Mouse (Mus musculus): ENCODE results near the gene A1cf.

A1cf gene

DNA sequence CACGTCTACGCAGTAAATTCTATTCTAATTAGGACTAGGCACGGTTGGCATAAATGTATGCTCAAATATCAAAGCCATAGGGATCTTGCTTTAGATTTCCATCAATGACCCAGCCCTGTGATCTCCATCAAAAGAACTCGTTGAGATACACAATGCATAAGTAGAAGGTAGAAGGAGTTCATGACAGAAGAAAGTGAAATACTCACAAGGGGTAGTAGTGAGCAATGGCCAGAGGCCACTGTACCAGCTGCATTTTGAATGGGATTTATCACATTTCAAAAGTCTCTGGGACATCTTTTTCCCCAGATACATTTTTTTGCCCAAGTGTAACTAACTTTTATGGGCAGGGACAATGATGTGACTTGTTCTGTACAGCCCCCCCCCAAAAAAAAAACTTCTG lies 85.7 kb downstream of the A1cf start:
- DNase-seq: no peak

DNA sequence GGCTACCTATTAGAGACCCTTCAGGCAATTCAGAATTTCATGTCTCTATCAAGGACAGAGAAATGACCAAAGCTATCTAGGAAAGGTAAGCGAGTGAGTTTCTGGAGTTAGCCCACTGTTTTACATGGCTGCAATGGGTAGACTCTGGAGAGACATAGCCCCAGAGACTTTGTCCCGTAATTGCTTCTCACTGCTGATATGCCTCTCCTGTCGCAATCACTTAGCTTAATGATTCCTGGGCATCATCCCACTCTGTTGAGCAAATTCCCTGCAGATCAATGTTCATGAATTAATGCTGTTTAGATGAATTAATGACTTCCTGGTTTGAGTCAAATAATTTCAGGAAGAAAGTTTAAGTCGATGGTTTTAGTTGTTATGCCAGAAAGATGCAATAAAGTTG lies 86.1 kb downstream of the A1cf start:
- DNase-seq: no peak

- DNase-seq: no peak
These were observed 87.8 kb downstream of the A1cf start for GRCm38 (mm10) chr19:31956359-31956758.

- no peak for DNase-seq
These were observed 91.9 kb downstream of the A1cf start for GRCm38 (mm10) chr19:31960434-31960833.

DNA sequence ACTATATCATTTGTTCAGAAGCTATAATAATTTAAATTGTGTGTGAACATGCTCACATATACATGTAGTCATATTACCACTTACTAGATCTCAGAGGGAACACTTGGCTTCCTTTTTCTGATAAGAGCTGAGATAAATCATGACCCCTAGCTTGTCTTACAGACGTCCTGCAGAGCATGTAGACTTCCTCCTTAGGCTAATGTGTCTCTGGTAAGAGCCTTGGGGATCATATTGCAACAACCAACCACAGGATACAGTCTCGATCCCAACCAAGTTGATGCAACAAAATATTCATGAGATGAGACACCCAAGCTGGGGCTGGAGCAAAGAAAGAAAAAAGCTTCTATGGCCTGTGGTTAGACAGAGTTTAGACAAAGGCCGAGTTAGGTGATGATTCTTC lies 94.6 kb downstream of the A1cf start:
- DNase-seq: no peak

DNA sequence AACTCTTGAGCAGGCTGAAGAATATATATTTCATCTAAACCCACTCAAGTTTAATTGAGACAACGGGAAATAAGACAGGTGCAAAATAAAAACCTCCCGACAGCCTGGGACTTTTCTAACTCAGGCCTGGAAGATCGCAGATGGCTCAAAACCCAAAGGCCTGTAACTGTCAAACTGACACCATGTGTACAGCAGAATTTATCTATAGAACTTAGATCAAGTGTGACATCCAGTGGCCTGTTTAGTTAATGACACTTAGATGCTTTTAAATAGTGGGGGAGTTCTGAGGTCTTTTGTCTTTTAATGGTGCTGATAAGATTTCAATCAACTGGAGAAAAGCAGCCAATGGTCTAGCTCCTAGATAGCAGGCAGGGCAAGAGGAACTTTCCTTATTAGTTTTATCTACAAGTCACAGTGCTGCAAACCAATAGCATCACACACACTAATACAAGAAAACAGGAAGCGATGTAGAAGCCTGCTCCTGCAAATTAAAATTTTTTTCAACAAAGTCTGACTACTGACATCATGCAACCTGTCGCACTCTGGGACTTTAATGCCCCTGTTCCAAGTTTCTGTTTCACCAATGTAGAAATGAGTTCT lies 99.5 kb downstream of the A1cf start:
- DNase-seq: no peak

DNA sequence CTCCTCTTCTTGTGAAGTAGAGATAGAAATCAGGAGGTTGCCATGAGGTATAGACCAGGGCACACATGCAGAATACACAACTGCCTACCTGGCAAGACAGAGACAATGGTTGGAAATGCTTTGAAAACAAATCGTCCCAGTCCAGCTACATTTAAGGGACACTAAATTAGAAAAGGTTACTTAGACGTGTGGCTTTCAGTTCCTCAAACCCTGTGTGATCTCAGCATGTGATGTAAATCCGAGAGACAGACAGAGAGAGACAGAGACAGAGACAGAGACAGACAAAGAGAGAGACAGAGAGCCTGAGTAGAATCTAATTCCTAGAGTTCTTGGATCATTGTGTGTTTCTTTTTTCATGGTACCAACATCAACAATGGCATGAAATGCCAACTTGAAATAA lies 102.8 kb downstream of the A1cf start:
- DNase-seq: no peak

GRCm38 (mm10) chr19:31971998-31972397 lies 103.4 kb downstream of the A1cf start:
- DNase-seq: peak; percentile 75

- no peak for DNase-seq
These were observed 107.3 kb downstream of the A1cf start for GRCm38 (mm10) chr19:31975882-31976281.

DNA sequence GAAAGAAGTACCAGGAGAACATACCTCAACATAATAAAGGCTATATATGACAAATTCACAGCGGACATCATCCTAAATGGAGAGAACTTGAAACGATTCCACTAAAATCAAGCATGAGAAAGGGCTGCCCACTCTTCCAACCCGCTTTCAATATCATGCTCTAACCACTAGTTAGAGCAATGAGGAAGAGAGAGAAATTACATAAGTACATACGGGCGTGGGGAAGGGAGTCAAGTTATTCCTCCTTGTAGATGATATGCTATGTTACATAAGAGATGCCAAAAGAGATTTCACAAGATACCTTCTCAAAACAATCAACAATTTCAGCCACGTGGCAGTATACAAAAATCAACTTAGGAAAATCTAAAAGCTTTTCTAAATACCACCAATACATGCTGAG lies 122.5 kb downstream of the A1cf start:
- no peak for DNase-seq

DNA sequence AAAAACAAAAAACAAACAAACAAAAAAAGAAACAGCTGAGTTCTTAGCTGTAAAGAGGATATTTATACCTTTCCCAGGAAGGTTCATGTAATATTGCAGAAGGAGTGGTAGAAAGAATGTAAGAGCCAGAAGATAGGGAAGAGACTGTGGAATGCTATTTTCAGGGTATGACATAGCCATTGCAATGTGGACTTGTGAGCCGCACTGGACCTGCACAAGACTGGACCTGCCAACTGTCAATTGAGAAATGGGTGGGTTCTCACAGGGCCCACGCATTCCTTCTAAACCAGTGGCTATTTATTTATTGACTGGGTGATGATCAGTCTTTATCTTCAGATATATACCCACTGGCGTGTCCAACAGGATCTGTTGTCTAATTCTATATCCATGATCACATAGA lies 128.4 kb downstream of the A1cf start:
- DNase-seq: no peak
